Mouse (Mus musculus): Measurements from ENCODE around the gene Dpf1. TPM values are rescaled to one million over a fixed set of nuclear protein-coding genes. Genes with fewer than 3 reads are reported as not detected.
A peak's percentile ranks its signal among the peaks of the same experiment; 100 is the strongest.

Dpf1 gene
- polyA plus RNA-seq, 1 experiment from 2014 or later = 160 TPM

DNA sequence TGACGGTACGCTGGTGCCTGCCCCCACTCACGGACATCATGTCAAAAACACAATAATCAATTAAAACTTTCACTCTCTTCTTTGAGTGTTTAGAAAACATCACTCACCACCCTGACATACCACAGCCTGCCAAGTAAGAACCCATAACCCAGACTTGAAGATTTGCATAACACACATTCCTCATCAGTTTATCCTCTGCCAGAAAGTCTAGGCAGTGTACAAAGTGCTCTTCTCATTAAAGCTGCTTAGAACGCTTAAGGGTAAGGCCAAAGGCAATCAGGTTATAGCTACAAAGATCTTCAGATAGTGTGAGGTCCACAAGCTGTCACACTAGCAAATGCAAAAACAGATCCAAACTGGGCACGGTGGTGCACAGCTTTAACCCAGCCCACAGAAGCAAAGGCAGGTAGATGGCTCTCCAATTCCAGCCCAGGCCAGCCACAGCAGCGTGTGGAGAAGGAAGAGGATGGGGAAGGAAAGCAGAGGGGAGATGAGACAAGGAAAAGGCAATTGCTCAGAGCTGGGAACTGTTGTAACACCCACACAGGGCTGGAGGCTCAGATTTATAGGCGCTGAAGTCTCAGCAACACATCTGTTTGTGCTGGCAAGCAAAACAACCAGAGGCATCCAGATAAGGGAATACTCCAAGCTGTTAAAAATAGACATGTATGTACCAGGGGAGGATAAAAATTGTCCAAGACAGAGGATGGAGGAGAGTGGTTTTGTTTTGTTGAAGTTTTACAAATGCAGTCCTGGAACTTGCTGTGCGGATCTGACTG, 31.9 kb upstream of the Dpf1 start:
- Histone ChIP-seq H3K4me2 (replicated peaks) (no peak overlapping the region), H3K4me3 (replicated peaks; ENCODE audit: low read length) (no peak overlapping the region), H3K4me1 (replicated peaks; ENCODE audit: control insufficient read depth, insufficient read depth, low read length) (no peaks in the 10 kb centered on the region), H3K27ac (no peak overlapping the region), H3K27me3 (ENCODE audit: control insufficient read depth, insufficient read depth, low read length) (no peaks in the 10 kb centered on the region), H3K9me3 (ENCODE audit: control insufficient read depth, low read length) (no peaks in the 10 kb centered on the region), H3K36me3 (replicated peaks; ENCODE audit: control insufficient read depth, insufficient read depth) (no peaks in the 10 kb centered on the region), H3K9ac (no peak overlapping the region)
- WGBS = 81% methylated on average over 8 of the region's 8 CpGs
- ATAC-seq (ENCODE audit: low FRiP score) (no peak), DNase-seq (ENCODE audit: low spot score) (no peak)

DNA sequence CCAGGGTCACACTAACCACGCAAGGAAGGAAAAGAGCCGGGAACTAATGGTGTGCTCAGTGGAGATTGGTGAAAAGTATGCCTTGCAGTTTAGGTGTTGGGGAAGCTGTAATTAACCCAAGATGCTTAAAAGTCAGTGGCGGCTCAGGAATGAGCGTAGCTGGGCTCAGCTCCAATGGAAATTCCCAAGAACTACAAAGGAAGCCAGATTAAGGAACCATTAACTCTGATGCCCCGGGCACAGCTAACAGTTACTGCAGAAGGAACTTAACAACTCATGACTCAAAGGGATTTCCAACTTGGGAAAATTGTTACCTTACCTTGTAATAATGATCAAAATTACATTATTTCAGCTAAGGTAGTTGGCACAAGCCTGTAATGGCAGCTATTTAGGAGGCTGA, 27.0 kb upstream of the Dpf1 start:
- peaks cover 20% of the 10 kb centered on the region for H3K27me3 ChIP-seq (ENCODE audit: control insufficient read depth, insufficient read depth, low read length)

DNA sequence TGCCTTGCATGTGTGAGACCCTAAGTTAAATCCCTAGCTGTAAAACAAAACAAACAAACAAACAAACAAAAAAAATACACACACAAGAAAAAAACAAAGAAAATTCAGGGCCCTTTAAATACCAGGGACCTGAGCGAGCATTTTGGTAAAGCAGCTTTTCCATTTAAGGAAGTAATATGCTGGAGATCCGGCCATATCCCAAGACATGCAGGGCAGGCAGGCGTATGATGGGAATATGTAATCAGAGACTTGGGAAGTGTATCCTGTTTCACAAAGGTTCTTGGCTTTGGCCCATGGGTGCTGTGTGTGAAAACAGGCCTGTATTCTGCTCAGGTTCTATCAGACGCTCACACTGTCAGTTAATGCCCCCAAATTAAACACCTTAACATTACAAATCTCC, 26.2 kb upstream of the Dpf1 start:
- DNase-seq (ENCODE audit: low spot score) (no peak), ATAC-seq (ENCODE audit: low FRiP score) (no peak)
- H3K27ac ChIP-seq = no peak overlapping the region
- no peak overlapping the region for H3K4me2 ChIP-seq (replicated peaks)
- H3K4me1 ChIP-seq (replicated peaks; ENCODE audit: control insufficient read depth, insufficient read depth, low read length) = peaks cover 13% of the 10 kb centered on the region
- no peak overlapping the region for H3K4me3 ChIP-seq (replicated peaks; ENCODE audit: low read length)
- H3K36me3 ChIP-seq (replicated peaks; ENCODE audit: control insufficient read depth, insufficient read depth) = no peaks in the 10 kb centered on the region
- 94% methylated on average over 4 of the region's 4 CpGs for WGBS
- peaks cover 28% of the 10 kb centered on the region for H3K27me3 ChIP-seq (ENCODE audit: control insufficient read depth, insufficient read depth, low read length)
- H3K9me3 ChIP-seq (ENCODE audit: control insufficient read depth, low read length) = no peaks in the 10 kb centered on the region
- no peak overlapping the region for H3K9ac ChIP-seq

More for the DNA sequence above, 27.0 kb upstream of the Dpf1 start:
- no peak for DNase-seq (ENCODE audit: low spot score)
- ATAC-seq (ENCODE audit: low FRiP score) = no peak
- no peak overlapping the region for H3K4me2 ChIP-seq (replicated peaks)
- peaks cover 7% of the 10 kb centered on the region for H3K4me1 ChIP-seq (replicated peaks; ENCODE audit: control insufficient read depth, insufficient read depth, low read length)
- no peaks in the 10 kb centered on the region for H3K36me3 ChIP-seq (replicated peaks; ENCODE audit: control insufficient read depth, insufficient read depth)
- 84% methylated on average over 5 of the region's 5 CpGs for WGBS
- no peak overlapping the region for H3K4me3 ChIP-seq (replicated peaks; ENCODE audit: low read length)
- no peak overlapping the region for H3K9ac ChIP-seq
- H3K27ac ChIP-seq = no peak overlapping the region
- no peaks in the 10 kb centered on the region for H3K9me3 ChIP-seq (ENCODE audit: control insufficient read depth, low read length)

DNA sequence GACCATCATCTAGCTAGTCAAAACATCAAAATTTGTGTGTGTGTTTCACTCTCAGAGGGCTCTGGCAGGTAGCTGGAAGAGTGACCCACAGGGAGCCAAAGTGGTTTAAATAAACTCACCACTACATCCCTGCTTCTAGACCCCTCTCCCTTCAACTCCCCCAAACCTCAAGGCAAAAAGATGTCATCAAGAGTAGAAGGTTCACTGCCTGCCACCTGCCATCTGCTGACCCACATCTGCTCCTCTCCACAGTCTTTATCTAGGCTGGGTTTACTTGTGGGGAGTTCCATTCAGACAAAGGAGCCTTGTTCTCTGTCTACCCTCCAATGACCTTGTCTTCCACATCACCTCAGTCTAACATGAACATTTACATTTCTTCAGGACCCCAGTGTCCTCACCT, 24.5 kb upstream of the Dpf1 start:
- H3K27ac ChIP-seq = no peak overlapping the region
- peaks cover 13% of the 10 kb centered on the region for H3K4me1 ChIP-seq (replicated peaks; ENCODE audit: control insufficient read depth, insufficient read depth, low read length)
- H3K4me3 ChIP-seq (replicated peaks; ENCODE audit: low read length) = no peak overlapping the region
- no peak overlapping the region for H3K4me2 ChIP-seq (replicated peaks)
- no peak overlapping the region for H3K9ac ChIP-seq
- ATAC-seq (ENCODE audit: low FRiP score) = no peak
- no peak for DNase-seq (ENCODE audit: low spot score)
- no peaks in the 10 kb centered on the region for H3K36me3 ChIP-seq (replicated peaks; ENCODE audit: control insufficient read depth, insufficient read depth)
- no peaks in the 10 kb centered on the region for H3K9me3 ChIP-seq (ENCODE audit: control insufficient read depth, low read length)
- H3K27me3 ChIP-seq (ENCODE audit: control insufficient read depth, insufficient read depth, low read length) = peaks cover 33% of the 10 kb centered on the region

GRCm38 (mm10) chr7:29279924-29280323, 23.8 kb upstream of the Dpf1 start:
- Histone ChIP-seq H3K9ac (no peak overlapping the region), H3K4me2 (replicated peaks) (0 out of 2 replicates have a peak overlapping the region, but pooled peaks have one; percentile 94), H3K27ac (no peak overlapping the region), H3K9me3 (ENCODE audit: control insufficient read depth, low read length) (no peaks in the 10 kb centered on the region), H3K4me1 (replicated peaks; ENCODE audit: control insufficient read depth, insufficient read depth, low read length) (peaks cover 13% of the 10 kb centered on the region), H3K4me3 (replicated peaks; ENCODE audit: low read length) (no peak overlapping the region), H3K36me3 (replicated peaks; ENCODE audit: control insufficient read depth, insufficient read depth) (no peaks in the 10 kb centered on the region), H3K27me3 (ENCODE audit: control insufficient read depth, insufficient read depth, low read length) (peaks cover 33% of the 10 kb centered on the region)
- 90% methylated on average over 8 of the region's 8 CpGs for WGBS
- no peak for DNase-seq (ENCODE audit: low spot score)
- no peak for ATAC-seq (ENCODE audit: low FRiP score)

DNA sequence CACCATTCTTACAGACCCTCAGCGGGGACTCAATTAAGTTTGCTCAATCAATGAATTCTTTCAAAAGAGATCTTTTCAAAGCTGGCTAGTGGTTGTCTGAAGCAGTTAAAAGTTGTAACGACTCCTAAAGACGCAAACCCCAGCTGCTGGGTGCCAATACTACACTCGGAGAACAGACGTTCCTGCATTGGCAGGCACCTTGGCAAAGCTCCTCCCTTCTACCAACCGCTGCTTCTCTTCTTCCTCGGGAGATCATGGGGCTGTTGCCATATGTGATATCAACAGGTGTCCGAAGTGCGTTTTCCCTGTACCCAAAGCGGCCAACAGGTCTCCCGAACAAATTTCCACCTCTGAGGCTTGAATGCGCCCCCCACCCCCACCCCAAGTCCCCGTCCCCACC, 22.9 kb upstream of the Dpf1 start:
- H3K4me1 ChIP-seq (replicated peaks; ENCODE audit: control insufficient read depth, insufficient read depth, low read length) = peaks cover 13% of the 10 kb centered on the region
- no peak overlapping the region for H3K27ac ChIP-seq
- DNase-seq (ENCODE audit: low spot score) (no peak), ATAC-seq (ENCODE audit: low FRiP score) (no peak)
- H3K36me3 ChIP-seq (replicated peaks; ENCODE audit: control insufficient read depth, insufficient read depth) = no peaks in the 10 kb centered on the region
- peaks cover 33% of the 10 kb centered on the region for H3K27me3 ChIP-seq (ENCODE audit: control insufficient read depth, insufficient read depth, low read length)
- WGBS = 12% methylated on average over 13 of the region's 13 CpGs
- H3K9me3 ChIP-seq (ENCODE audit: control insufficient read depth, low read length) = no peaks in the 10 kb centered on the region
- H3K4me2 ChIP-seq (replicated peaks) = peak overlapping the region; percentile 94
- H3K9ac ChIP-seq = peak overlapping the region; percentile 56
- H3K4me3 ChIP-seq (replicated peaks; ENCODE audit: low read length) = peak overlapping the region; percentile 44

- H3K4me1 ChIP-seq (replicated peaks; ENCODE audit: control insufficient read depth, insufficient read depth, low read length) = peaks cover 13% of the 10 kb centered on the region
- ATAC-seq (ENCODE audit: low FRiP score) (peak; percentile 81), DNase-seq (ENCODE audit: low spot score) (peak; percentile 60)
- no peaks in the 10 kb centered on the region for H3K9me3 ChIP-seq (ENCODE audit: control insufficient read depth, low read length)
- no peak within 1 kb of the TSS for H3K27ac ChIP-seq
- H3K4me2 ChIP-seq (replicated peaks) = peak within 1 kb of the TSS; percentile 94
- peaks cover 33% of the 10 kb centered on the region for H3K27me3 ChIP-seq (ENCODE audit: control insufficient read depth, insufficient read depth, low read length)
- WGBS = under 1% methylated on average over 79 of the region's 80 CpGs
- no peaks in the 10 kb centered on the region for H3K36me3 ChIP-seq (replicated peaks; ENCODE audit: control insufficient read depth, insufficient read depth)
- H3K9ac ChIP-seq = peak within 1 kb of the TSS; percentile 56
- H3K4me3 ChIP-seq (replicated peaks; ENCODE audit: low read length) = peak within 1 kb of the TSS; percentile 44
Measured at GRCm38 (mm10) chr7:29281201-29282073, 22.3 kb upstream of the Dpf1 start, which contains the start of gene Spint2. TSS of gene Spint2 (minus strand) at chr7:29281912.

DNA sequence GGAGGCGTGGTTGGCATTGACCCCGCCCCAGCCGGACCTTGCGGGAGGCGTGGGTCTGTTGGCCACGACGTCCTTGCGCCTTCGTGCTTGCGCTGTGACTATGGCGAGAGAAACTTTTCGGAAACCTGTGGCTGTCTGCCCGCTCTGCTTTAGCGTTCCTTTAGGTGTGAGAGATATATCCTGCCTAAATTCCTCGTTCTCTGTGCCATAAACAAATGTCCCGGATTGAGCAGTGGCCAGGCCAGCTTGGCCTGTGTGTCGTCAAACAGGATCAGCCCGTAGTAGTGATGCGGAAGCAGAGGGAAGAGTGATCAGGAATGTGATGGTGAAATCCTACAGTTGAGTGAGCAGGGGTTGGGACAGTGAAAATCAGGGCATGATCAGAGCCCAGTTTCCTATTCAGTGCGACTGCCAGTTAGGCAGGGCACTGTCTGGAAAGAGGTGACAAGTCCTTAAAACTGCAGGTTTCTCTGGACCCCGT, 21.6 kb upstream of the Dpf1 start:
- H3K27me3 ChIP-seq (ENCODE audit: control insufficient read depth, insufficient read depth, low read length) = peaks cover 33% of the 10 kb centered on the region
- 10% methylated on average over 21 of the region's 21 CpGs for WGBS
- ATAC-seq (ENCODE audit: low FRiP score) (peak; percentile 3; the same call in 1 of the 2 replicates), DNase-seq (ENCODE audit: low spot score) (no peak)
- peak overlapping the region; percentile 94 for H3K4me2 ChIP-seq (replicated peaks)
- H3K9ac ChIP-seq = peak overlapping the region; percentile 56
- no peaks in the 10 kb centered on the region for H3K36me3 ChIP-seq (replicated peaks; ENCODE audit: control insufficient read depth, insufficient read depth)
- H3K9me3 ChIP-seq (ENCODE audit: control insufficient read depth, low read length) = no peaks in the 10 kb centered on the region
- peaks cover 13% of the 10 kb centered on the region for H3K4me1 ChIP-seq (replicated peaks; ENCODE audit: control insufficient read depth, insufficient read depth, low read length)
- peak overlapping the region; percentile 44 for H3K4me3 ChIP-seq (replicated peaks; ENCODE audit: low read length)
- no peak overlapping the region for H3K27ac ChIP-seq

GRCm38 (mm10) chr7:29283876-29284275, 19.9 kb upstream of the Dpf1 start:
- Histone ChIP-seq H3K27ac (no peak overlapping the region), H3K4me1 (replicated peaks; ENCODE audit: control insufficient read depth, insufficient read depth, low read length) (peaks cover 14% of the 10 kb centered on the region), H3K9ac (no peak overlapping the region), H3K4me2 (replicated peaks) (no peak overlapping the region), H3K9me3 (ENCODE audit: control insufficient read depth, low read length) (no peaks in the 10 kb centered on the region), H3K36me3 (replicated peaks; ENCODE audit: control insufficient read depth, insufficient read depth) (no peaks in the 10 kb centered on the region), H3K4me3 (replicated peaks; ENCODE audit: low read length) (no peak overlapping the region), H3K27me3 (ENCODE audit: control insufficient read depth, insufficient read depth, low read length) (peaks cover 33% of the 10 kb centered on the region)
- DNase-seq (ENCODE audit: low spot score) (no peak), ATAC-seq (ENCODE audit: low FRiP score) (no peak)
- 82% methylated on average over 4 of the region's 4 CpGs for WGBS
